Mouse (Mus musculus): Measurements from ENCODE around the gene Aldh3b3. TPM values are rescaled to one million over a fixed set of nuclear protein-coding genes. Genes with fewer than 3 reads are reported as not detected.

Aldh3b3 gene
- polyA plus RNA-seq, 1 experiment from 2014 or later: not detected

DNA sequence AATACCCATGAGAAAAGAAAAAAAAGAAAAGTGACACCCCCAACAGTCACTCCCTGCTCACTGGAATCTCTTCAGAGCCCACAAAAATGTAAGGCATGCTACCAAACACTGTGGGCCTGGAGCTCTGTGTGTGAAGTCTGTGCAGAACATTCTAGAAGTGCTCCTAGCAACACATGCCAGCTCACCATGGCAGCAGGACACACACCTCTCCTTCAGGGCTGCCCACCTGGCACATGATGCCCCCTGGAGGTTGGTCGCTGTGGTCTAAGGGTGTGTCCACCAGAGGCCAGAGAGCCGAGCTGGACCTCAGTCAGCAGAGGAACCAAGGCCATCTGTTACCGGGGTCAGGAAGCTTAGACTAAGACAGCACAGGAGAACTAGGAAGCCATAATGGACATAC lies 32.2 kb upstream of the Aldh3b3 start:
- Histone ChIP-seq H3K4me3 (no peak overlapping the region), H3K27me3 (replicated peaks) (no peaks in the 10 kb centered on the region), H3K9ac (no peak overlapping the region), H3K27ac (no peak overlapping the region), H3K4me1 (peaks cover 11% of the 10 kb centered on the region; the same call in 1 of the 2 replicates), H3K4me2 (replicated peaks) (no peak overlapping the region), H3K9me3 (no peaks in the 10 kb centered on the region), H3K36me3 (no peaks in the 10 kb centered on the region)
- ATAC-seq (ENCODE audit: low FRiP score, low read depth): no peak
- 77% methylated on average over 3 of the region's 3 CpGs for WGBS

DNA sequence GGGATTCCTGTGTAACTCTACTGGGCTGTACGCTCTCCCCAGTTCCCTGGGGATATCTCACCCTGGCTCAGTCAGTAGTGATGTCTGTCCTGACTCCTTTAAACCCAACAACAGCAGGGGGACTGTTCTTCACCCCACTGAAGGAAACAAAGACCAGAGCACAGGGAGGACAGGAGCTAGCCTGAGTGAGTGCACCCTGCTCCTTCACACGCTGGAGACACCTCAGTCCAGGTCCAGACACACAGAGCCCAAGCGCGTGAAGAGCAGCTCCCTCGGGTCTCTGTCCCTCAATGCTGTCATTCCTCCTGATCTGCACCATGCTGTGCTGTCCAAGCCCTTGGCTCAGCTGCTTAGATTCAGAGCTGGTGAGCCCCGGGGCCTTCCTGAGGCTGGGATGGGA lies 31.8 kb upstream of the Aldh3b3 start:
- no peak overlapping the region for H3K27ac ChIP-seq
- no peaks in the 10 kb centered on the region for H3K36me3 ChIP-seq
- no peaks in the 10 kb centered on the region for H3K9me3 ChIP-seq
- no peak for ATAC-seq (ENCODE audit: low FRiP score, low read depth)
- H3K4me2 ChIP-seq (replicated peaks): no peak overlapping the region
- no peaks in the 10 kb centered on the region for H3K27me3 ChIP-seq (replicated peaks)
- H3K4me3 ChIP-seq: no peak overlapping the region
- H3K4me1 ChIP-seq: peaks cover 11% of the 10 kb centered on the region; the same call in 1 of the 2 replicates
- 74% methylated on average over 6 of the region's 6 CpGs for WGBS
- no peak overlapping the region for H3K9ac ChIP-seq

DNA sequence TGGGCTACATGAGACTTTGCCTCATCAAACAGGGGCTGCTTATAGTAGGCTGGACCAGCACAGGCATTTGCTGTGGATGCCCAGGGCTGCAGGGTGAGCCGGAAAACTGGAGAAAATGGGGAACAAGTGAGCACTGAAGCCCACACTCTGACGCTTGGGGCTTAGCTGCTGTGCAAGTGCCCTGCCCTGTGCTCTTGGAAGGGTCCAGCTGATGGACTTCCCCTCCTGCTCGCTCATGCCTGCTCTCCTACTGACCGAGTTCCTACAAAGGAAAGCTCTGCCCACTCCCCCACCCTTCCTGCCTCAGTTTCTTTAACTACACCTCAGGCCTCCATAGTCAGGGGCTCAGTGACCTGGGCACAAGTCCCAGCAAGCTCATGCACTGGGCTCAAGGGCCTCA lies 30.5 kb upstream of the Aldh3b3 start:
- no peak overlapping the region for H3K4me2 ChIP-seq (replicated peaks)
- H3K36me3 ChIP-seq: no peaks in the 10 kb centered on the region
- no peaks in the 10 kb centered on the region for H3K27me3 ChIP-seq (replicated peaks)
- H3K9me3 ChIP-seq: no peaks in the 10 kb centered on the region
- H3K4me3 ChIP-seq: no peak overlapping the region
- WGBS: 87% methylated on average over 4 of the region's 4 CpGs
- H3K27ac ChIP-seq: no peak overlapping the region
- H3K9ac ChIP-seq: no peak overlapping the region
- peaks cover 11% of the 10 kb centered on the region; the same call in 1 of the 2 replicates for H3K4me1 ChIP-seq
- ATAC-seq (ENCODE audit: low FRiP score, low read depth): no peak

DNA sequence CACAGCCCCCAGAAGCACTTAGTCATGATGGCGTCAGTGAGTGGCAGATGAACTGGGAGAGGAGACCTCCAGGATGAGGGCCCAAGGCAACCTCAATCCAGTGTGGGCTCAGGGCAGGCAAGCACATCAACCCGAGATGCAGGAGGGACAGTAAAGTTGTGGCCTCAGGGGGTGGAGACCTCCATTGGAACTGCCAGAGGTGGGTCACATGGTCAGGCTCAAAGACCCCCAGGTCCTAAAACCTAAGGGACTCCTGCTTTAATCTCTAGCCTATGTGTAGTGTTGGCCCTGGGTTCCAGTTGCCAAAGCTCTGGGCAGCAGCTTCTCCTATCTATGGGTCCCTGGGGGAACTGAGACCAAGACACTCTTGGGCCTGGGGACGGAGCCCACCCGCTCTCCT lies 29.7 kb upstream of the Aldh3b3 start:
- 83% methylated on average over 4 of the region's 4 CpGs for WGBS
- no peak for ATAC-seq (ENCODE audit: low FRiP score, low read depth)
- H3K9ac ChIP-seq: no peak overlapping the region
- no peaks in the 10 kb centered on the region for H3K36me3 ChIP-seq
- H3K4me3 ChIP-seq: no peak overlapping the region
- no peaks in the 10 kb centered on the region for H3K27me3 ChIP-seq (replicated peaks)
- H3K4me2 ChIP-seq (replicated peaks): no peak overlapping the region
- H3K27ac ChIP-seq: no peak overlapping the region
- no peaks in the 10 kb centered on the region for H3K9me3 ChIP-seq
- peaks cover 11% of the 10 kb centered on the region; the same call in 1 of the 2 replicates for H3K4me1 ChIP-seq

DNA sequence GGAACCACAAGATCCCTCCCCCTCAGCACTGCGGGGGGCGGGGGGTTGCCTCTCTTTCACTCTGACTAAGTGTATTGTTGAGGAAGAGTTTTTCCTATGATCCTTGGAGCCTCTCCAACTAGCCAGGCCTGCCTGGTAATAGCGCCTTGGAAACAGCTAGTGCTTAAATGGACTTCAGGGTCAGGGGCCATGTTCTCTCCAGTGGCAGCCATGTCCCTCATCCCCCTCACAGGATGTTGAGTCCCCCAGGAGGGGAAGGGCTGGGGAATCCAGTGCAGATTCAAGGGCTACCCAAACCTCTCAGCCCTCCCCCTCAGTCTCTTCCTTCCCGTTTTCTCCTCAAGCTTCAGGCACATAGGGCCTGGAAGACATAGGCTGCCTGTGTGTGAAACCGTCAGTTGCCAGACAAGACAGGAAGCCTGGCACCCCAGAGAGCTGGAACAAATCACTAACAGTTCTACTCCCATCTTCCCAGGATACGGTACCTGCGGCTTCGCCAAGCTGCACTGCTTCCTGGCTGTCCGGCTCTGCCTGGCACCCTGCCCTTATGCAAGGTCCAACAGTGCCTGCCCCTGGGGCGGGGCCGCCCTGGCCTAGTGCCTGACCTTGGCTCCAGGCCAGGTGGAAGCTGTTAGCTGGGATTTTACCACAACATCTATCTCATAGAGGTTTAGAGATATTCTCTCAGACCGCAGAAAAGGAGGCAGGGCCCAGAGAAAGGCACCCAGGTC lies 29.1 kb upstream of the Aldh3b3 start, which contains the start of gene Aldh3b1:
Aldh3b1 (minus strand) TSS at position 598 of the 731 bp plus-strand sequence.
- Histone ChIP-seq H3K27me3 (replicated peaks) (no peaks in the 10 kb centered on the region), H3K27ac (0 out of 2 replicates have a peak within 1 kb of the TSS, but pooled peaks have one; percentile 16), H3K4me2 (replicated peaks) (no peak within 1 kb of the TSS), H3K36me3 (no peaks in the 10 kb centered on the region), H3K9ac (no peak within 1 kb of the TSS), H3K4me1 (peaks cover 11% of the 10 kb centered on the region; the same call in 1 of the 2 replicates), H3K9me3 (no peaks in the 10 kb centered on the region), H3K4me3 (no peak within 1 kb of the TSS)
- 64% methylated on average over 12 of the region's 12 CpGs for WGBS
- ATAC-seq (ENCODE audit: low FRiP score, low read depth): no peak

DNA sequence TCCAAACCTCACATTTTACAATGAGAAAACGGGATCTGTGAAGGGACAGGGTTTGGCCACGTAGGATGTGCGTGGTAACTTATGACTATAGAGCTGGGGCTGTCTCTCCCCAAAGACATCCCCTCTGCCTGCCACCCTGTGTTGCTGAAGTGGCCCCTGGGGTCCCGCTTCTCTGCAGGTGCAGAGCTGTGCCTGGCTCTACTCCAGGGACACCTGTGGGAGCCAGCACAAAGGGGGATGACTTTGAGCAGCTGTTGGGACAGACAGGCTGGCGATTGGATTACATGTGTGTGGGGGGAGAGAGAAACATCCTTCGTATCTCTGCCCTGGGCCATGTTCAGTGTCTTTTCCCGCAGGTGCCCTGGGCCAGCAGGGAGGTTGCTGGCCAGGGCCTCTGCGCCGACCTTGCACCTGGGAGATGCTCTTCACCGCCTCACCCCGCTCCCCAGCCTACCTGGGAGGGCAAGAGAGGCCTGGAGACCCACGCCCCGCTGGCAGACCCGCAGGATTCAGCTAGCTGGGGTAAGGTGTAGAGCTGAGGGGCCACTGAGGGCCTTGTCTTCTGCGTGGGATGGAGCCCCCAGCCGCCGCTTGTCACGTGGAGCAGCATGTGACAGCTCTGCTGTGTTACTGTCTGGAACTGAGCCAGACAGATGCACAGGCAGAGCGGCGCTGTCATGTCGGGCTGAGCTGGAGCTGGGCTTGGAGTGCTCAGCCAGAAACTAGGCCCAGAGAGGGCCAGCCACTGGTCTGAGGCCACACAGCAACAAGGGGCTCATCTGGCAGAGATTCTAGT lies 28.0 kb upstream of the Aldh3b3 start:
- H3K36me3 ChIP-seq: no peaks in the 10 kb centered on the region
- peaks cover 14% of the 10 kb centered on the region for H3K4me1 ChIP-seq
- 0 out of 2 replicates have a peak, but pooled peaks cover 4% of the 10 kb centered on the region for H3K27me3 ChIP-seq (replicated peaks)
- H3K9ac ChIP-seq: no peak overlapping the region
- WGBS: 78% methylated on average over 21 of the region's 21 CpGs
- H3K27ac ChIP-seq: no peak overlapping the region
- H3K9me3 ChIP-seq: no peaks in the 10 kb centered on the region
- H3K4me3 ChIP-seq: no peak overlapping the region
- no peak overlapping the region for H3K4me2 ChIP-seq (replicated peaks)
- no peak for ATAC-seq (ENCODE audit: low FRiP score, low read depth)

DNA sequence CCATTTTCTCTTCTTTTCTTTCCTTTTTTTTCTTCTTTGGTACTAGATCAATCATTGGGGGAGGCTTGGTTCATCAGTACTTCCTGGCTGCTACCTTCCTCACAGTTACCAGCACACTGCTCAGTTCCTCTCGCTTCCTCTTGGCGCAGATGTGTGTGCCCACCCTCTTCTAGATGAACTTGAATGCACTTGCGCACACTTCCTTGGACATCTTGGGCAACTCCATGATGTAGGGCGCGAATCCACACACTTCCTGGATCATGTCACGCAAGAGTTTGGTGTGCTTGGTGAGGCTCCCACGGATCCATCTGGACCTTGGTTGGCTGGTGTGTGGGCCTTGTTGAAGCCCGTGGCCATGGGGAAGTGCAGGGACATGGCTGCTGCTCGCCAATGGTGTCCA lies 26.7 kb upstream of the Aldh3b3 start:
- H3K27ac ChIP-seq: no peak overlapping the region
- WGBS: 89% methylated on average over 9 of the region's 9 CpGs
- no peak overlapping the region for H3K4me2 ChIP-seq (replicated peaks)
- H3K27me3 ChIP-seq (replicated peaks): peaks cover 10% of the 10 kb centered on the region; the same call in 1 of the 2 replicates
- no peaks in the 10 kb centered on the region for H3K9me3 ChIP-seq
- no peak for ATAC-seq (ENCODE audit: low FRiP score, low read depth)
- peaks cover 23% of the 10 kb centered on the region for H3K4me1 ChIP-seq
- no peak overlapping the region for H3K9ac ChIP-seq
- H3K36me3 ChIP-seq: no peaks in the 10 kb centered on the region
- H3K4me3 ChIP-seq: no peak overlapping the region

DNA sequence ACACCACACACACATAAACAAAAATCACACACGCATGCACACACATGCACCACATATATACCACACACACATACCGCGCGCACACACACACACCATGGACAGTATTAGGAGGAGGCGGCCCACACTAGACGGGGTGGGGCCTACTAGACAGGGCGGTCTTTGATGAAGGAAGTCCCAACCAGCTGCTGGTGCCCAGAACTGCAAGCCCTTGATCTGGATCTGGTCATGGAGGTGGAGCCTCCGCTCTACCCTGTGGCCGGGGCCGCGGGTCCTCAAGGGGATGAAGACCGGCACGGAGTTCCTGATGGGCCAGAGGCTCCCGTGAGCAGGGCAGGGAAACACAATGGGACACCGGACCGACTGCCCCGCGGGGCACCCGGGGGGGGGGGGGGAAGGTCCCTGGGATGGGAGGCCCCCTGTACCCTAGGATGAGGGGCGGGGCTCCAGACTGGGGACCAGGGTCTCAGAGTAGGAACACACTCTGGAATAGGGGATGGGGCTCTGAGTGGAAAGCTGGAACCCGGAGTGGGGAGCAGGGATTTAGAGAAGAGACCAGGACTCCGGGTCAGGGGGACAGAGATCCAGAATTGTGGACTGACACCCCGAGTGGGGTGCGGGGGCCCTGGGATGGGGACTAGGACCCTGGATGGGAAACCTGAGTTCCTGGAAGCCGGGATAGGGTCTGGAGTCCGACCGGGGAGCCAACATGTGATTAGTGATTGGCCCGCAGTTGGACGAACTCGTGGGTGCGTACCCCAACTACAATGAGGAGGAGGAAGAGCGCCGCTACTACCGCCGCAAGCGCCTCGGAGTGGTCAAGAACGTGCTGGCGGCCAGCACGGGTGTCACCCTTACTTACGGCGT lies 23.2 kb upstream of the Aldh3b3 start, which contains the start of gene Unc93b1:
Unc93b1 (plus strand) TSS at position 155 of the 864 bp plus-strand sequence.
- peak within 1 kb of the TSS; percentile 35 for H3K4me3 ChIP-seq
- peak within 1 kb of the TSS; percentile 76 for H3K4me2 ChIP-seq (replicated peaks)
- no peak within 1 kb of the TSS for H3K27ac ChIP-seq
- peak within 1 kb of the TSS; percentile 49 for H3K9ac ChIP-seq
- peaks cover 13% of the 10 kb centered on the region; the same call in 1 of the 2 replicates for H3K27me3 ChIP-seq (replicated peaks)
- H3K36me3 ChIP-seq: no peaks in the 10 kb centered on the region
- peak; percentile 60; the same call in 1 of the 2 replicates for ATAC-seq (ENCODE audit: low FRiP score, low read depth)
- peaks cover 18% of the 10 kb centered on the region for H3K4me1 ChIP-seq
- 8% methylated on average over 42 of the region's 42 CpGs for WGBS
- H3K9me3 ChIP-seq: no peaks in the 10 kb centered on the region

DNA sequence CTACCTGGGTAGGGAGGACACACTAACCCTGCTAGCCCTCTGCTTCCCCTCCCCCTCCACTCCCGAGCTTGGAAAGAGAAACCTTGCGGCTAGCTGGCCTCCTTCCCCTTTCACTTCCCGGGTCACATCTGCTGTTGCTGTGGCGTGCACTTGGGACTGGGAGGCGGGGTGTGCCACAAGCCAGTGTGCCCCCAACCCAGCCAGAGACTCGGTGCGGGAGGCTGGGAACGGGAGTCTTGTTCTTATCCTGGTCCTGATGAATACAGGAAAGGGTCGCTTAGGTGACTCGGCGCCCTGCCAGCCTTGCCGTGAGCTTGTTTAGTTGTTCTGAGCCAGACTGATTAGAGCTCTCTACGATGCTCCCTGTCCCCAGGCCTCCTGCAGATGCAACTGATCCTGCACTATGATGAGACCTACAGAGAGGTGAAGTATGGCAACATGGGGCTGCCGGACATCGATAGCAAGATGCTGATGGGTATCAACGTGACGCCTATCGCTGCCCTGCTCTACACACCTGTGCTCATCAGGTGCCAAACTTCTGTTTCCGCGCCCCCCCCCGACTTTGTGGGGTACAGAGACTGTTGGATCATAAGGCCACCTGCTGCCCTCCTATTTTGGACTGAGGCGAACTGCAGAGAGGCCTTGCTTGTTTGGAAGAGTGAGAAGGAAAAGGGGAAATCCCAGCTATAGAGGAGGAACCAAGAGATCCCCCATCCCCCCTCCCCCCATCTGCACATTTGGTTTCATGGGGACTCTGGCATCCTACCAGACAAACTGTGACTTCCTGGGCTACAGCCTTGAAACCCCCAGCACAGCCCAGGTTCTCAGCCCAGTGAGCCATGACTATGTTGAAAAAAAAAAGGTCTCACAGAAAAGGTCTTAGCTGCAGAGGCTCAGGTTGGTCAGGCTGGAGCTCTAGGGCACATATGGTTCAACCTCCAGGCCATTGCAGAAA lies 22.3 kb upstream of the Aldh3b3 start:
- Histone ChIP-seq H3K27ac (no peak overlapping the region), H3K4me3 (peak overlapping the region; percentile 35), H3K9me3 (no peaks in the 10 kb centered on the region), H3K9ac (peak overlapping the region; percentile 49), H3K4me2 (replicated peaks) (peak overlapping the region; percentile 76), H3K27me3 (replicated peaks) (peaks cover 13% of the 10 kb centered on the region; the same call in 1 of the 2 replicates), H3K4me1 (peaks cover 12% of the 10 kb centered on the region), H3K36me3 (no peaks in the 10 kb centered on the region)
- ATAC-seq (ENCODE audit: low FRiP score, low read depth): 0 out of 2 replicates have a peak, but pooled peaks have one; percentile 25
- 8% methylated on average over 22 of the region's 22 CpGs for WGBS

DNA sequence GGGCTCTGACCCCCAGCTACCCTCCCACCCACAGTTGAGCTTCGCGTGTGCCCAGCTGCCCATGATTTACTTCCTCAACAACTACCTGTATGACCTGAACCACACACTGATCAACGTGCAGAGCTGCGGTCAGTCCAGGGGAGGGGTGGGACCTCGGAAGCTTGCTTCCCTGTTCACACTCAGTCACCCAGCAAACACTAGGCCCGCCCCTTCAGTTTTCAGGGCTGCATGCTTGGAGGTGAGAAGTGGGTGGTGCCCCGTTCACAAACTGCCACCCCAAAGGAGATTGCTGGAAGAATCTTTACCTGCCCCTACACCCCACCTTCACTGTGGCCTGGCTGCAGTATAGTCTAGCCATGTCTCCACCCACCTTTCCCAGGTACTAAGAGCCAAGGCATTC lies 16.1 kb upstream of the Aldh3b3 start:
- no peaks in the 10 kb centered on the region for H3K36me3 ChIP-seq
- no peak overlapping the region for H3K9ac ChIP-seq
- ATAC-seq (ENCODE audit: low FRiP score, low read depth): no peak
- no peak overlapping the region for H3K4me3 ChIP-seq
- no peak overlapping the region for H3K27ac ChIP-seq
- 81% methylated on average over 7 of the region's 7 CpGs for WGBS
- no peaks in the 10 kb centered on the region for H3K9me3 ChIP-seq
- H3K4me1 ChIP-seq: no peaks in the 10 kb centered on the region
- H3K4me2 ChIP-seq (replicated peaks): no peak overlapping the region
- 0 out of 2 replicates have a peak, but pooled peaks cover 2% of the 10 kb centered on the region for H3K27me3 ChIP-seq (replicated peaks)

Data from neural tube, embryonic 12.5 days (tissue).